Mouse (Mus musculus) frontal cortex, postnatal 10 days (tissue): ENCODE results near the gene Nol6.

Source experiments
- DNase-seq, 2 experiments: peaks; one replicate each; pipeline ENCODE4 v3.0.0; 2022; ENCODE audit warnings: low spot score in 2 of 2, mixed read lengths in 1 of 2

Nol6 gene

DNA sequence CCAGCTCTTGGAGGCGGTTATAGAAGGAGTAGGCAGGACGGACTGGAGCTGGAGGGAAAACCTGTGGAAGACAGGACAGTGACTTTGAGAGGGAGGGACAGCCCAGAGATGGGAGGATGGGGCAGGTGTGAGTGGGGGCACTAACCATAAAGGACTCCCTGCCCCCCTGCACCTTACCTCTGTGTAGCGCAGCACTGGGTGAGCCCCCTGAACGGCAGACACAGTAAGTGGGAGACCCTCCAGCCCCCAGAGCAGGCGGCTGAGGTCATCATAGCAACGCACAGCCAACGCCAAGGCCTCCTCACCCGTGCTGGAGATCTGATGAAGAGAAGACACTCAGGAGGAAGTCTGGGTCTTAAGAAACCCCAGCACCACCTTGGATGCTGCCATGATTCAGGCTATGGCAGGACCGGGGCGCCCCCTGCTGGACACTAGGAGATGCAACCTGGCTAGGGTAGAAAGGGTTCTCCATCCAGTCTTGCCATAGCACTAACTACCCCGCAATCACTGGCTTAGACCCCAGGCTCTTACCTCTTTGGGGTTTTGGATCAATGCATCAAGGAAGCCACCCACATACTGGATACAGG is 5.5 kb downstream of the Nol6 start:
- DNase-seq, result peak in 1 of 2 experiments; percentile 56

DNA sequence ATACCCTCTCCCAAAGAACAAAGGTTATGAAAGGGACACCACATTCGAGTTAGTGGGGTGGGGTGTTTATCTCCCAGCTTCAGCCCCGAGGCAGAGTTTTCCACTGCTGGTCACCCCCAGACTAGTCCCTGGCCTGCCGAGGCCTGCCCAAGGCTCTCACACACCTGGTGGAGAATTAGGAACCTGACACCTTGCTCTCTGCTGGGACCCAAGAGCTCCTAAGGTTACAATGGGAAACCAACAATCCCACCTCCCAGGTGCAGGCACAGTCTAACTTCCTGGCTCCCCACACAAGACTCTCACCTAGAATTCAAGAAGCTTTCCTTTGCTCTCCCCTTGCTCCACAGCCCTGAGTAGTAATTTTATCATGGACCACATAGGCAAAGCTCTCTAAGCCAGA is 7.4 kb downstream of the Nol6 start:
- no peak for DNase-seq

GRCm38 (mm10) chr4:41115793-41116192 is 8.5 kb downstream of the Nol6 start:
- no peak for DNase-seq

GRCm38 (mm10) chr4:41115074-41115473 is 9.2 kb downstream of the Nol6 start:
- DNase-seq, result no peak

- no peak for DNase-seq
Measured at GRCm38 (mm10) chr4:41114358-41115070, 9.7 kb downstream of the Nol6 start.

DNA sequence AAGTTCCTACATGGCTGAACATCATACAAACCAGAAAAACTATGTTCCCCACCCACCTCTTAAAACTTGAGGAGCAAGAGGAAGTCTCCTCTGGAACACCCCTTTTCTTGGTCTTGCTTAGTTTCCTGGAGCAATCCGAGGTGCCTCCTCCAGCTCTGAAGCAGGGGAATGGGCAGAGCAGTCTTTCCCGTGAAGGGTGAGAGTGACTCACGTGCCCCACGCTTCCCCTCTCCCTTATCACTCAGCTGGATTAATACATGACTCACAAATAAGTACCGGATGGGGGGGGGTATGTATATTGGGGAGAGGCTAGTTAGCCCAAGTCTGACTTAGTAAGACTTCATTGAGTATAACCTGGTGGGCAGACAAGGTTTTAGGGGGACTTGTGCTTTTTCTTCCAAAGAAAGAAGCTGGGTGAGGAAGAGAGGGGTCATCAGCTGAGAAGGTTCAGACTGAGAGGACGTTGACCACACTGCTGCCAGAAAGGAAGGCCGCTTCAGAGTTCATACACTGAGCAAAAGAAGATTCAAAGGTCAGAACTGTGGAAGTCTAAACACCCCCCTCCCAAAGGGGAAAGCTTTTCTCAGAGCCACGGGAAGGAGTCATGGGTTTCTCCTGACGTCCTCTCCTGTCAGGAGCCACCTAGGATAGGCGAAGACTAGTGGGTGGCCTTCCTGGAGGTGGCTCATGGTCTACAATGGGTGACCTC is 15.4 kb downstream of the Nol6 start:
- no peak for DNase-seq

DNA sequence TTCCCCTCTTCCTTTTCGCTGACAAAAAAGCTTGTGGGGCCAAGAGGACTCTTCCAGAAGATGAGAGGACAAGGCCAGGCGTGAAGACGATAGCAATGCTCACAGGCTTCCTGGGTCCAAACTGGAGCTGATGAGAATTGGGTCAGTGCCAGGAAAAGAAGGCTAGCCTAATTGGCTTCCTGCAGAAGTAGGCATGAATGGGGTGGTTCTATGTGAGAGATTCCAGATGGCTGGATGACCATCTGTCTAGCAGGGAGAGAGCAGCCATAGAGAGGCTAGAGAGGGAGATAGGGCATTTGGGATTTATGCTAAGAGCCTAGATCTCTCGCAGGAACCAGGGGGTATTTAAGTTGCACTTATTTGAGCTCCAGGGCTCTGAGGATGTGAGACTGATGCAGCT is 16.8 kb downstream of the Nol6 start:
- no peak for DNase-seq

GRCm38 (mm10) chr4:41102901-41103300 is 21.4 kb downstream of the Nol6 start:
- no peak for DNase-seq

- DNase-seq, result no peak
Measured at GRCm38 (mm10) chr4:41100986-41101385, 23.3 kb downstream of the Nol6 start.

DNA sequence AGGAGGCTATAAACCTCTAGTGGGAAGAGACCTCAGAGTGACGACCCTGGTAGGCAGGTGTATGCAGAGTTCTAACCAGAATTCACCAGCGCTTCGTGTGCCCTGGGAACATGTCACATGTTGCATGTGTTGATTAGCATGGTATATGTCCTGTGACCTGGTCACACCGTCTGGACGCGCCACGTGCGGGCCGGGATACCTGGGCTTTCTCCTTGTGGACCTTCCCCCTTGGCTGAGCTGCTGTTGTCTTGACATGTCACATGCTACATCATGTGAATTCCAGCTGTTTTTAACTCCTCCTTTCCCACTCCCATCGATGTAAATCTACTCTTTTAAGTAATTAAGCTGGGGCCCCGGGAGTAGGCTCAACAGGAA is 25.7 kb downstream of the Nol6 start:
- no peak for DNase-seq

DNA sequence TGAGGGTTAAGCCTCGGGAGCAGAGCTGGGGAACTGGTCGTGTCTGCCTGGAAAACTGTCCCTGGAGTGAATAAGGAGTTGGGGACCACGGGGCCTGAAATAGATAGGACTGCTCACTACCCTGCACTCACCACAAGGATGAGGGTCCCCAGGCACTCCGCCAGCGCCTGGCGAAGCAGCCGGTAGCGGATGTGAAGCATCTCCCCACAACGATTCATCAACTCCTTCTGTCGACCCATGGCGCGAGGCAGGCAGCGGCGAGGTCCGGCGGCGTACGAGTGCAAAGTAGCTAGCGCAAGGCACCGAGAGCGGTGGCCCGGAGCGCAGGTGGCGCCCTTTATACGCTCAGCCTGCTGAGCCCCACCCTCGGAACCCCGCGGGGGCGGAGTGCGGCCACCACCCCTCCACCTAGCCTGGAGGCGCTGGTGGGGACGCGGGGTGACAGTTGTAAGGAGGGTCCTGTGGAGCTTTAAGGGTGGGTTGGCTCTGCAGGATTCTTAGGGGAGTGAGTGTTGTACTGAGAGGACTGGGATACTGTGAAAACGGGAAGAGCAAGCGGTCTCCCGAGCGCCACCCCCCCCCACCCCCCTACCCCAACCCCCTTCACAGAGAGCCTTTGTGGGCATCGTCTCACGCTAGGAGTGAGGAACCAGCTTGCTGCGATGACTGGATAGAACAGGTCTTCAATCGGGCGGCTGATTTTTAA is 26.2 kb downstream of the Nol6 start, which contains the start of gene Aqp3:
Gene Aqp3 (minus strand): TSS at position 313 of the 706 bp plus-strand sequence.
- no peak for DNase-seq

GRCm38 (mm10) chr4:41097381-41097780 is 26.9 kb downstream of the Nol6 start:
- no peak for DNase-seq

DNA sequence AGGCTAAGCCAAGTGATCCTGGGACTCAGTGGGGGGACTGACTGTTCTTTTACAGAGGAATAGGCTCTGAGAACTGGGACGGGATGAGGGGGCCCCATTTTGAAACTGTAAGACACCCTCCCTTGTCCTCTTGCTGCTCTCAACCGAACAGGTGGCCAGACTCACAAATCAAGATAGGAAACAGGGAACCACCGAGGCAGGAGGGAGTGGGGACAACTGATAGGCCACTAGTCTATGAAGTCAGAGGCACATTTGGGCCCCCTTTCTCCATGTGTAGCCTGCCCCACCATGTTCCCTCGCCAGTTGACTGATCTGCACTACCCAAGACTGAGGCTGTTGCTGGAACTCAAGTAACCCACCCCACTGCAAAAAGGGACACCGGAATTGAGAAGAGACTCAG is 27.5 kb downstream of the Nol6 start:
- DNase-seq, result no peak

DNA sequence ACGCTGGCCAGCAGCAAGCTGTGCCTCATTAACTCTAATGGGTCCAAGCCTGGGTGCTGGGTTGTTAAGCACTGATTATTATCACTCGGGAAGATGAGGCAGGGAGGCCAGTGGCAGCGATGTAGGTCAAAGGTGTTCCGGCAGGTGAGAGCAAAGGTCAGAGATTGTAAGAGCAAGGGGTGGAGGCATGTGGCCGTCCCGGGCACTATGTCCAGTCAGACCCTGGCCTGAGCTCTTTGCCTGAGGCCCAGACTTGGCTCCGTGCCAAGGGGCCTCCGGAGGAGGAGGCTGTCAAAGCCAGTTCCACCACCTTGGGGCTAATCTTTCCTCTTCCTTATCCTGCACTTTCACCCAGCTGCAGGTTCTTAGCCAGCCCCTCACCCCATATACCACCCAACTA is 28.1 kb downstream of the Nol6 start:
- DNase-seq, result no peak

DNA sequence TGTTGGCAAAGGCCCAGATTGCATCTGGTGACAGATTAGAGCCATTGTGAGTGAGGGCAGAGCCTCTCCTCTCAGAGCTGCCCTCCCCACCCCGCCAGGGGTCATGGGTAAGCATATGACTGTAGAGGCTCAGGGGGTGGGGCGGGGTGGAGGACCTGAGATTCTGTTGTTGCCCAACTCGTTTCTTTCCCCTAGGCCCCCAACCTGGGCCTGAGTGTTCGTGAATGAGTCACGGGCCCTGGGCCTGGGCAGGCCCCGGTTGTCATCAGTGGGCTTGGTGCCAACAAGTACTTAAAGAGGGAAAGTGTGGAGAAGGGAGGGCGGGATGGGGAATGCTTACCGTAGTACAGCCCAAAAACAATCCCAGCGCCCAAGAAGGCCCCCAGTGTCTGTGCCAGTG is 29.9 kb downstream of the Nol6 start:
- DNase-seq, result no peak

GRCm38 (mm10) chr4:41092958-41093357 is 31.3 kb downstream of the Nol6 start:
- no peak for DNase-seq

- no peak for DNase-seq
Measured at GRCm38 (mm10) chr4:41091391-41091790, 32.9 kb downstream of the Nol6 start.

DNA sequence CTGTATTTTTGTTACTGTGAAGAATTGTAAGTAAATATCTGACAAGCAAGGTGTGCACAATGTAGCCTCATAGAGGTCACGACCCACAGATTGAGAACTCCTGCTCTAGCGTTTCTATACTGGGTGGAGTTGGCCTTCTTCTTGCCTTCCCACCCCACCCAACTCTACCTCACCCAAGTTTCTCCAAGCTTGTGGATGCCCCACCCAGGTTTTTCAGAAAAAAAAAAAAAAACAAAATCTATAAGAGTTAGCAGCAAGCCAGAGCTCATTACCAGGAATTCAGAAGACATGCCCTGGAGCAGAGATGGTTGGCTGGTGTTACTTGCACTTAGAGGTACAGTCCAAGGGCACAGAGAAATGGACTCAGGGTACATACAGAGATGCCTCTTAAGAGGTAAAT is 34.5 kb downstream of the Nol6 start:
- DNase-seq, result no peak

DNA sequence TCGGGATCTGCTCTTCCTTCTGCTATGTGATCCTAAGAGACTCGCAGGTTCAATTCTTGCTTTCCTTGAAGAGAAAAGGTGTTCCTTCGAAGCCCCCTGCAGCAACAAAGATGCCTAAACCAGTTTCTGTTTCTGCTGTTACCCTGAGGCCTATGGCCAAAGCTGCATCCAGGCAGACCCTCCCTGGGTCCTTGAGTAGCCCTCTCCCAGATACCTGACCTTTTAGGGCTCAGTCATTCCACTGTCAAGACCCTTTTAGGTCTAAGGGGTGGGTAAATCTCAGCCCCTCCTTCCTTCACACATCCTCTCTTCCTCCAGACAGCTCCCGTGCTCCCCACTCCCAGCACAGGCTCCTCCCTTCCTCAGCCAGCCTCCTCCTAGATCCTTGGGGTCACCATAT is 35.1 kb downstream of the Nol6 start:
- no peak for DNase-seq

GRCm38 (mm10) chr4:41087459-41088298 is 36.6 kb downstream of the Nol6 start:
- no peak for DNase-seq

DNA sequence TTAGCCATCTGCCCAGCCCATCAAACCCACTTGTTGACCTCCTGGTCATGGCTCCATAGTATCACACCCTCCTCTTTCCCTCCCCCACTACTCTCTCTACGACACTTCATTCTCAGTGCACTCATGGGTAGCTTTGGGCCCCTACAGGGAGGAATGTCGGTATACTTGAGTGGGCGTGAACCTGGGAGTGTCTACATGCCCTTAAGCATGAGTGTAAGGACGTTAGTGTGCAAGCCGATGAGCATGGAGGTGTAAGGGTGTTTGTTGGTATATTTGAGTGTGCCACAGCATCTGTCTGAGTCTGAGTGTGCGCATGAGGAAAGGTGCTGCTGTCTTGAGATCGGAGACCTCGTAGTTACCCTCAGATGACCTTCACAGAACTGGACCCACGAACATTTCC is 37.3 kb downstream of the Nol6 start:
- DNase-seq, result no peak

- no peak for DNase-seq
Measured at GRCm38 (mm10) chr4:41084819-41085218, 39.4 kb downstream of the Nol6 start.
